Mouse (Mus musculus): ENCODE measurements around the gene Car10. TPM values are rescaled to one million over a fixed set of nuclear protein-coding genes. Genes with fewer than 3 reads are reported as not detected.

Car10 gene
- polyA plus RNA-seq, 1 experiment from 2014 or later: 0.09 TPM

GRCm38 (mm10) chr11:93109451-93109850 is 11.6 kb downstream of the Car10 start:
- Histone ChIP-seq H3K27ac (no peak overlapping the region), H3K9me3 (no peaks in the 10 kb centered on the region), H3K4me1 (no peaks in the 10 kb centered on the region), H3K4me3 (no peak overlapping the region), H3K27me3 (ENCODE audit: insufficient read depth, poor library complexity, severe bottlenecking) (no peaks in the 10 kb centered on the region), H3K36me3 (no peaks in the 10 kb centered on the region)
- 57% methylated on average over 1 of the region's 1 CpGs for WGBS
- DNase-seq (ENCODE audit: low spot score): no peak

- DNase-seq (ENCODE audit: low spot score): no peak
- Histone ChIP-seq H3K27me3 (ENCODE audit: insufficient read depth, poor library complexity, severe bottlenecking) (no peaks in the 10 kb centered on the region), H3K4me3 (no peak overlapping the region), H3K36me3 (no peaks in the 10 kb centered on the region), H3K9me3 (no peaks in the 10 kb centered on the region), H3K4me1 (no peaks in the 10 kb centered on the region), H3K27ac (no peak overlapping the region)
- 66% methylated on average over 10 of the region's 10 CpGs for WGBS
Measured at GRCm38 (mm10) chr11:93120766-93121415, 23.1 kb downstream of the Car10 start.

DNA sequence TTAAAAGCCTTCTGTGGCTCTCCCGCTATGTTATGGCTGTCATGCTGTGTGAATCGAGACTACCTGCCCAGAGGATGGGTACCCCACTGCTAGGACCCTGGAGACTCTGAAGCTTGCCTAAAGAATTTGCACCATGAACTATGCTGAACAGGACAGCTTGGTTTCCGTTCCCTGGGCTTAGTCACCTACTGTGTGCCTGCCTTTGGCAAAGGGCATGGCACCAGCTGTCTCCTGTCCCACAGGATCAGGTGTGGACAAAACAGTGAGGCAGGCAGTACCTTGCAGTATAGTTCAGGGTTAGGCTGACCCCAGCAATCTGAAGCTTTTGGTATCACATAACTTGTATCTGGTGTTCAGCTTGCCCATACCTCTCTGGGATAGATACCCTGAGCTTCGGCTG is 25.9 kb downstream of the Car10 start:
- H3K27ac ChIP-seq: no peak overlapping the region
- WGBS: 72% methylated on average over 4 of the region's 4 CpGs
- DNase-seq (ENCODE audit: low spot score): no peak
- H3K4me3 ChIP-seq: no peak overlapping the region
- H3K9me3 ChIP-seq: no peaks in the 10 kb centered on the region
- H3K27me3 ChIP-seq (ENCODE audit: insufficient read depth, poor library complexity, severe bottlenecking): no peaks in the 10 kb centered on the region
- no peaks in the 10 kb centered on the region for H3K36me3 ChIP-seq
- H3K4me1 ChIP-seq: no peaks in the 10 kb centered on the region

DNA sequence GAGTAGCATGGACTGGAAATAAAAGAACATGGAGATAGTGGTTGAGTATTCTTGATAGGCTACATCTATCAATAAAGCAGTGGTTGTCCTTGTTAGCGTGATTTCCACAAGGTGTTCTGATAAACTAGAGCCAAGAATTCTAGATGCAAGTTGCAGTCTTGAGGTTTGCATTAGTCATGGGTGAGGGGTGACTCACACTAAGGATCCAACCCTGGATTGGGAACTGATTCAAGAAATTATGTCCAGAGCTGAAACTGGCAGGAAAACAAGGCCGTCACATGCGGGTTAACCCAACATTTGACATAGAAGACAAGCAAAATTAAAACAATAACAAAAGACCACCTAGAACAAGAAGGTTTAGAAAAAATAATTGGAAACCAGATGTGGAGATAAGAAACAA is 28.6 kb downstream of the Car10 start:
- Histone ChIP-seq H3K4me3 (no peak overlapping the region), H3K9me3 (no peaks in the 10 kb centered on the region), H3K27me3 (ENCODE audit: insufficient read depth, poor library complexity, severe bottlenecking) (no peaks in the 10 kb centered on the region), H3K4me1 (no peaks in the 10 kb centered on the region), H3K36me3 (no peaks in the 10 kb centered on the region), H3K27ac (no peak overlapping the region)
- WGBS: 83% methylated on average over 3 of the region's 3 CpGs
- no peak for DNase-seq (ENCODE audit: low spot score)

GRCm38 (mm10) chr11:93128481-93128880 is 30.7 kb downstream of the Car10 start:
- WGBS: 61% methylated on average over 2 of the region's 2 CpGs
- H3K9me3 ChIP-seq: no peaks in the 10 kb centered on the region
- no peak overlapping the region for H3K27ac ChIP-seq
- H3K4me3 ChIP-seq: no peak overlapping the region
- no peaks in the 10 kb centered on the region for H3K36me3 ChIP-seq
- H3K4me1 ChIP-seq: no peaks in the 10 kb centered on the region
- no peak for DNase-seq (ENCODE audit: low spot score)
- no peaks in the 10 kb centered on the region for H3K27me3 ChIP-seq (ENCODE audit: insufficient read depth, poor library complexity, severe bottlenecking)

- no peaks in the 10 kb centered on the region for H3K9me3 ChIP-seq
- no peak overlapping the region for H3K4me3 ChIP-seq
- H3K4me1 ChIP-seq: no peaks in the 10 kb centered on the region
- WGBS: 64% methylated on average over 1 of the region's 1 CpGs
- no peaks in the 10 kb centered on the region for H3K36me3 ChIP-seq
- no peaks in the 10 kb centered on the region for H3K27me3 ChIP-seq (ENCODE audit: insufficient read depth, poor library complexity, severe bottlenecking)
- DNase-seq (ENCODE audit: low spot score): no peak
- no peak overlapping the region for H3K27ac ChIP-seq
Measured at GRCm38 (mm10) chr11:93137841-93138240, 40.0 kb downstream of the Car10 start.

DNA sequence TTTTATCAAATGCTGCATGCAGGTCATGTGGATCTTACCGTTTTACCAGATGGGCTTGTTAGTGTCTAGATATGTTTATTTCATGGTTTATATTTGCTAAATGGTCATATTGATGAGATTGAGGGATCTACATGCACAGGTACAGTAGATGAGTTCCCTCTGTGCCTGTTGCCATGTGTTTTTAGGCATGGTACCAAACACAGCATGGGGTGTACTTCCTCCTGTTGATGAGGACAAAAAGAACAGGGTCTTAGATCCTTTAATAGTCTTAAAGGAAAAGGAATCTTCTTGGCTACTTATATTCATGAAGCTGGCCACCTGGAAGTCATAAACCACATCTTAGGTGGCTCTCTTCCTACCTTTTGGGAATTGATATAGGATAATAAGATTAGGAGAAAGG is 43.9 kb downstream of the Car10 start:
- Histone ChIP-seq H3K9me3 (no peaks in the 10 kb centered on the region), H3K4me3 (no peak overlapping the region), H3K27ac (no peak overlapping the region), H3K36me3 (no peaks in the 10 kb centered on the region), H3K27me3 (ENCODE audit: insufficient read depth, poor library complexity, severe bottlenecking) (no peaks in the 10 kb centered on the region), H3K4me1 (no peaks in the 10 kb centered on the region)
- DNase-seq (ENCODE audit: low spot score): no peak
- WGBS: 76% methylated on average over 1 of the region's 1 CpGs

- Histone ChIP-seq H3K36me3 (no peaks in the 10 kb centered on the region), H3K27me3 (ENCODE audit: insufficient read depth, poor library complexity, severe bottlenecking) (no peaks in the 10 kb centered on the region), H3K4me1 (no peaks in the 10 kb centered on the region), H3K4me3 (no peak overlapping the region), H3K27ac (no peak overlapping the region), H3K9me3 (no peaks in the 10 kb centered on the region)
- 13% methylated on average over 2 of the region's 2 CpGs for WGBS
- no peak for DNase-seq (ENCODE audit: low spot score)
Measured at GRCm38 (mm10) chr11:93144544-93144943, 46.7 kb downstream of the Car10 start.

DNA sequence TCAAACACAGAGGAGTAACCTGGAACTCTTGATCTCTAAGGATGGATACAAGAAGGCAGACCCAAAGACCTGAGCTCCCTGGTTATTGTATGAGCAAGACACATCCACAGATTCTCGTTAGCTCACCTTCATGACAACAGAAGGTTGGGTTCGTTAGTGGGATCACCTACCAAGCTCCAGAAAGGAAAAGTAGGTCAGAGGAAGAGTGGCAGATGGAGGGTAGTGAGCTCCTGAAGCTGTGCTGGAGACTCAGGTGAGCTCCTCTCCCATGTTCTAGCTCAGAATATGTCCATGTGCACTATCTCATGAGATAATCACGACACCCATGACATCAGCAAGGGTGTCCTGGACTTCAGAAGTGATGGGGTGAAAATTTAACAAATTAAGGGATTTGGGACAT is 57.1 kb downstream of the Car10 start:
- no peaks in the 10 kb centered on the region for H3K36me3 ChIP-seq
- H3K27ac ChIP-seq: no peak overlapping the region

DNA sequence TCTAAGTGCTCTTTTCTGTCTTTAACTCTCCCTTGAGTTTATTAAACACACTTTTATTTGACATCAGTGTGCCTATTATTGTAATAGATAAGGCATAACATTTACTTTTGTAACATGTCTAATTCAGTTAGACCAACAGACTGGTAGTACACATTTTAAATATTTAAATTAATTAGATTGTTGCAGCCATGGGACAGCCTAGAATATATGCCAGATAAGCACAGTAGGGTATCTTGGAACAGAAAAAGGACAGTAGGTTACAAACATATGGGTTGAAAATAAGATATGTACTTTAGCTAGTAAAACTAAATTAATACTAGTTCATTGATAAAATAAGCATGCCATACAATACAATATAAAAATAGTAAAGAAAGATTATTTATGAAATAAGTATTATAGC is 74.6 kb downstream of the Car10 start:
- H3K4me1 ChIP-seq: no peaks in the 10 kb centered on the region
- H3K4me3 ChIP-seq: no peak overlapping the region
- H3K36me3 ChIP-seq: no peaks in the 10 kb centered on the region
- H3K9me3 ChIP-seq: no peaks in the 10 kb centered on the region
- H3K27me3 ChIP-seq (ENCODE audit: insufficient read depth, poor library complexity, severe bottlenecking): no peaks in the 10 kb centered on the region
- DNase-seq (ENCODE audit: low spot score): no peak
- H3K27ac ChIP-seq: no peak overlapping the region

More for the DNA sequence above, 57.1 kb downstream of the Car10 start:
- Histone ChIP-seq H3K27me3 (ENCODE audit: insufficient read depth, poor library complexity, severe bottlenecking) (no peaks in the 10 kb centered on the region), H3K4me3 (no peak overlapping the region), H3K4me1 (no peaks in the 10 kb centered on the region), H3K9me3 (no peaks in the 10 kb centered on the region)
- no peak for DNase-seq (ENCODE audit: low spot score)
- 63% methylated on average over 3 of the region's 3 CpGs for WGBS

DNA sequence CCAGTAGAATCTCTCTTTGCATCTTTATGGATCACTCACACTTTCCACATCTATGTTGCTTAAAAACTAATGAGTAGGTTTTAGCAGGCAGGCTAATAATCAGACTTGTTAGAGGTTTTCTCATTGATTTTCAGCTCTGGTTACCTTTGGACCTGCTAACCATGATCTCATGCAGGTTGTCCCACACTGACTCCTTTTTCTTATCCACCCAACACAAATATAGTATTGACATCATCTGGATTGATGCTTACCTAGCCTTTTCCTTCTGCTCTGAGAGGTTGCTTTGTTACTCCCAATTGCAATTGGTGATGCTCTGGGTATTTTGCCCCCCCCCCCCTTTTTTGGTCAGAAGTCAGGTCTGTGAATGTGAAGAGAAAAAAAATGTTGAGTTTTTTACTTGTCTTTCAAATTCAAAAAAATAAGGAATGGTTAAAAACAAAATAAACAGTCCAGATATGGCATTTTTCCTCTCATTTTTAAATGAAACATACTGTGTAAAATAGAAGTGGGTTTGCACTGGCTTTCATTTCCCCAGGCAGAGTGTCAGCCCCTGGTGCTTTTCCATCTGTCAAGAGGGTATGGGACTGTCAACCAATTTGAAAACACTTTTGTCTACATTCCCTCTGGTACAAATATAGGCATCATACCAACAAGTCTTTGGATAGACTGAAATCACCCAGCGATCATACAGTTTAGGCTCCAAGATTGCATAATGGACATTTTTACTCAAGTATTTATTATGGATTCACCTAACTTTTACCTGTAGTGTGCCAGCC is 75.9 kb downstream of the Car10 start:
- no peaks in the 10 kb centered on the region for H3K27me3 ChIP-seq (ENCODE audit: insufficient read depth, poor library complexity, severe bottlenecking)
- no peaks in the 10 kb centered on the region for H3K9me3 ChIP-seq
- H3K27ac ChIP-seq: no peak overlapping the region
- no peak for DNase-seq (ENCODE audit: low spot score)
- WGBS: 84% methylated on average over 1 of the region's 1 CpGs
- H3K4me3 ChIP-seq: no peak overlapping the region
- H3K36me3 ChIP-seq: no peaks in the 10 kb centered on the region
- no peaks in the 10 kb centered on the region for H3K4me1 ChIP-seq

DNA sequence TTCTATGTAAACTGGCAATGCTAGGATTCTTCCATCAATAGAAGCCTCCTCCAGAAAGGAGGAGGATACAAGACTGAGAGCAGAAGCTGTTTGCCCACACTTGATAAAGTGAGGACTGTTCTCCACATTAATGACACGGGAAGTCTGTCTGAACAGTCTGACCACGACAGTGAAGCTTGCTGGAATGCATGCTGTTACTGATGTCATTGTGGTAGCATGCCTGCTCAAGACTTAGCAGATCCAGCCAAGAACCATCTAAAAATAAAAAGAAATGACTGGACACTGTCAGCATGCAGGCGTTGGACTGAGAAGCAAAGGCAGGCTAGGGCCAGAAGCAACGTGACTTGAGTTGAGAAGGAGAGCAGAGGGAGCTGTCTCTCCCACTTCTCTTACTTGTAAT is 87.6 kb downstream of the Car10 start:
- no peaks in the 10 kb centered on the region for H3K36me3 ChIP-seq
- 62% methylated on average over 4 of the region's 4 CpGs for WGBS
- H3K27me3 ChIP-seq (ENCODE audit: insufficient read depth, poor library complexity, severe bottlenecking): no peaks in the 10 kb centered on the region
- no peaks in the 10 kb centered on the region for H3K9me3 ChIP-seq
- H3K27ac ChIP-seq: no peak overlapping the region
- no peak for DNase-seq (ENCODE audit: low spot score)
- H3K4me3 ChIP-seq: no peak overlapping the region
- no peaks in the 10 kb centered on the region for H3K4me1 ChIP-seq

GRCm38 (mm10) chr11:93186163-93186562 is 88.3 kb downstream of the Car10 start:
- H3K27me3 ChIP-seq (ENCODE audit: insufficient read depth, poor library complexity, severe bottlenecking): no peaks in the 10 kb centered on the region
- H3K27ac ChIP-seq: no peak overlapping the region
- WGBS: 71% methylated on average over 2 of the region's 2 CpGs
- no peak for DNase-seq (ENCODE audit: low spot score)
- no peaks in the 10 kb centered on the region for H3K4me1 ChIP-seq
- H3K36me3 ChIP-seq: no peaks in the 10 kb centered on the region
- no peak overlapping the region for H3K4me3 ChIP-seq
- no peaks in the 10 kb centered on the region for H3K9me3 ChIP-seq

GRCm38 (mm10) chr11:93188621-93189020 is 90.8 kb downstream of the Car10 start:
- H3K4me1 ChIP-seq: no peaks in the 10 kb centered on the region
- 69% methylated on average over 5 of the region's 5 CpGs for WGBS
- H3K9me3 ChIP-seq: no peaks in the 10 kb centered on the region
- H3K4me3 ChIP-seq: no peak overlapping the region
- H3K27me3 ChIP-seq (ENCODE audit: insufficient read depth, poor library complexity, severe bottlenecking): no peaks in the 10 kb centered on the region
- no peaks in the 10 kb centered on the region for H3K36me3 ChIP-seq
- no peak overlapping the region for H3K27ac ChIP-seq
- DNase-seq (ENCODE audit: low spot score): no peak
